Mouse (Mus musculus) olfactory bulb, adult 2 months (tissue): Measurements from ENCODE around the gene Catsper4.

ENCODE experiments used
- CTCF ChIP-seq: fragments of 200-500 bp; IDR thresholded peaks from 2 replicates; pipeline ENCODE4 v1.5.1; 2012; ENCODE audit warnings: low read depth, mild to moderate bottlenecking, low read length, moderate library complexity; ENCODE audit not compliant: insufficient read depth
- POLR2A ChIP-seq: fragments of 200-500 bp; IDR thresholded peaks from 2 replicates; pipeline ENCODE4 v1.6.1; 2012; ENCODE audit warnings: mild to moderate bottlenecking, low read depth, low read length, moderate library complexity; ENCODE audit not compliant: insufficient read depth

GRCm38 (mm10) chr4:134185569-134185968 lies 41.6 kb downstream of the Catsper4 start:
- no peak for TF ChIP-seq CTCF
- TF ChIP-seq POLR2A = no peak
